Mouse (Mus musculus) G1E (cell line): ENCODE results near the gene Bcar1. TPM values are rescaled to one million over a fixed set of nuclear protein-coding genes. Genes with fewer than 3 reads are reported as not detected.

Source experiments
- ATAC-seq: 2 replicates; pipeline ENCODE4 v1.8.0; 2016; ENCODE audit warnings: mild to moderate bottlenecking; ENCODE audit not compliant: insufficient number of reproducible peaks, poor library complexity, low FRiP score, severe bottlenecking; ENCODE audit errors: extremely low read depth
- DNase-seq: peaks from one replicate; pipeline ENCODE4 v3.0.0; 2012; ENCODE audit warnings: low spot score
- H3K27me3 ChIP-seq: 2 replicates; pipeline ENCODE4 v1.6.1; 2012; ENCODE audit warnings: mild to moderate bottlenecking, low read length, inconsistent platforms; ENCODE audit not compliant: insufficient read depth
- H3K36me3 ChIP-seq: replicated peaks from 2 replicates; pipeline ENCODE3; 2012; ENCODE audit warnings: mild to moderate bottlenecking, inconsistent platforms
- H3K4me1 ChIP-seq: 2 replicates; pipeline ENCODE4 v1.6.1; 2012; ENCODE audit warnings: low read depth, low read length, inconsistent platforms, mixed read lengths; ENCODE audit not compliant: insufficient read depth
- H3K4me3 ChIP-seq: 2 replicates; pipeline ENCODE4 v1.5.1; 2012; ENCODE audit warnings: low read depth, mild to moderate bottlenecking, inconsistent platforms, low read length, moderate library complexity, mixed read lengths
- H3K9me3 ChIP-seq: replicated peaks from 2 replicates; pipeline ENCODE4 v1.6.1; 2012; ENCODE audit warnings: inconsistent platforms
- CTCF ChIP-seq: IDR thresholded peaks from 2 replicates; pipeline ENCODE4 v1.5.1; 2012; ENCODE audit warnings: low read depth, low read length, inconsistent platforms, mixed read lengths
- GATA1 ChIP-seq: IDR thresholded peaks from 2 replicates; pipeline ENCODE4 v1.6.1; 2012; ENCODE audit warnings: borderline replicate concordance, low read length, inconsistent platforms, mixed read lengths
- GATA2 ChIP-seq: IDR thresholded peaks from 2 replicates; pipeline ENCODE4 v1.6.1; 2012; ENCODE audit warnings: low read depth, low read length, inconsistent platforms, borderline replicate concordance
- POLR2AphosphoS5 ChIP-seq: IDR thresholded peaks from 2 replicates; pipeline ENCODE4 v1.6.1; 2012; ENCODE audit warnings: low read depth, low read length, inconsistent platforms; ENCODE audit not compliant: insufficient replicate concordance
- TAL1 ChIP-seq: conservative IDR thresholded peaks from 2 replicates; pipeline ENCODE4 v1.6.1; 2012; ENCODE audit warnings: low read depth, low read length, inconsistent platforms, mixed read lengths
- polyA plus RNA-seq: library from polyadenylated mRNA; stranded (reverse); fragments of >175 nt; gene quantifications from 2 replicates; pipeline ENCODE4 v1.2.3, GENCODE M21; 2012
- total RNA-seq, 2 experiments: library from RNA; stranded (forward) in 1 of 2; stranded (reverse) in 1 of 2; fragments of 200-1000 nt in 1 of 2; fragments of >200 nt in 1 of 2; fragmentation: Nextera tagmentation in 1 of 2; gene quantifications; 2 replicates each; pipeline ENCODE4 v1.2.3; 2014 to 2017

Bcar1 gene
- total and polyA plus RNA-seq, 3 experiments = 0.39 to 1.1 (median 1.0) TPM

DNA sequence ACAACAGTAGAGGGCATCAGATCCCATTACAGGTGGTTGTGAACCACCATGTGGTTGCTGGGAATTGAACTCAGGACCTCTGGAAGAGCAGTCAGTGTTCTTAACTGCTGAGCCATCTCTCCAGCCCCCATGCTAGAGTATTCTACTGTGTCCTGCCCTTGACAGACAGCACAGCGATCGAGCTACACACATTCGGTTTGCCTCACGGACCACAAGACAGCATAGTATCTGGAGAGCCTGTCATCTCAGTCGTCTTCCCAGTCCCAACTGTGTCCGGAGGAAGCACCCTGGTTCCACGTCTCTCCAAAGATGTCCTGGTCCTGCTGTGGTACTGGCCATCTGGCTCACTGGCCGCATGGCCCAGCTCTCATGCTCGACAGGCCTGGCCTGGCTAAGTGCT, 21.5 kb upstream of the Bcar1 start:
- ATAC-seq (no peak), DNase-seq (no peak)
- TF ChIP-seq POLR2AphosphoS5 (no peak), GATA1 (no peak), CTCF (no peak), GATA2 (no peak), TAL1 (no peak)
- peaks cover 58% of the 10 kb centered on the region for H3K36me3 ChIP-seq
- H3K27me3 ChIP-seq = peaks cover 3% of the 10 kb centered on the region; the same call in 1 of the 2 replicates
- H3K4me1 ChIP-seq = peaks cover 13% of the 10 kb centered on the region
- no peak overlapping the region for H3K4me3 ChIP-seq
- no peaks in the 10 kb centered on the region for H3K9me3 ChIP-seq

DNA sequence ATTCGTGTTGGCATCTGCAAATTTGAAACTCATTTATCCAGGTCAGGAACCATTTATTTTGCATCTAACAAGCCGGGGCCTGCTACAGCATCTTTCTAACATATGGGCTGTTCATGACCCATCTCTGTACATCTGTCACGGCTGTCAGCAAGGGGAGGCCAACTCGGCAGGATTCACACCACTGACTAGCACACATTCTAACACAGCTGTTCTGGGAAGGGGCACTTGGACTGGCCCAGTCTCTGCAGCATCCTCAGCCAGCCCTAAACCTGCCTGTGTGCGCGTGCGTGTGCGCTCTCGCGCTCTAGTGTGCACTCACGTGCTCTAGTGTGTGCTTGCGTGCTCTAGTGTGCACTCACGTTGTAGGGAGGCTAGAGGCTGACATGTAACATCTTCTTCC, 17.1 kb upstream of the Bcar1 start:
- no peak overlapping the region for H3K4me3 ChIP-seq
- peaks cover 14% of the 10 kb centered on the region for H3K36me3 ChIP-seq
- H3K4me1 ChIP-seq = peaks cover 3% of the 10 kb centered on the region; the same call in 1 of the 2 replicates
- no peak for TF ChIP-seq GATA2
- no peak for TF ChIP-seq GATA1
- no peak for TF ChIP-seq CTCF
- TF ChIP-seq TAL1 = no peak
- no peak for TF ChIP-seq POLR2AphosphoS5
- no peak for ATAC-seq
- H3K27me3 ChIP-seq = peaks cover 19% of the 10 kb centered on the region
- DNase-seq = no peak
- H3K9me3 ChIP-seq = no peaks in the 10 kb centered on the region

DNA sequence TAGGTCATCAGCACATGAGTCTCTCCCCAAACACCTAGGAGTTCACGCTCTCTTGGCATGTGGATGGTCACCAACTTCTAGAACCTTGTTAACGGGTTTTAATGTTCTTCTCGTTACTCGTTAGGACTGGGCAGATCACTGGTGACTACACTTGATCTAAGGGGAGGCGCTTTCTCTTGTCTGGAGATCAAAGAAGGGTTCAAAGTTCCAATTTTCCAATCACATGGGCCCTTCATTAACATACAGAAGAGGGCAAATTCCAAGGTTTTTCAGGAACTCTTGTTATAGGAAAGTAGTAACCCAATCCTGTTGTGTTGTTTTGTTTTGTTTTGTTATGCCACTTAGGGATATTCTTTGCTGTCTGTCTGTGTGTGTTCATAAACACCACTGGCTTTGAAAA, 15.2 kb upstream of the Bcar1 start:
- TF ChIP-seq CTCF (no peak), GATA2 (no peak), TAL1 (no peak), GATA1 (no peak), POLR2AphosphoS5 (no peak)
- DNase-seq (no peak), ATAC-seq (no peak)
- Histone ChIP-seq H3K27me3 (peaks cover 31% of the 10 kb centered on the region), H3K4me3 (no peak overlapping the region), H3K36me3 (peaks cover 2% of the 10 kb centered on the region), H3K9me3 (no peaks in the 10 kb centered on the region), H3K4me1 (peaks cover 3% of the 10 kb centered on the region; the same call in 1 of the 2 replicates)

DNA sequence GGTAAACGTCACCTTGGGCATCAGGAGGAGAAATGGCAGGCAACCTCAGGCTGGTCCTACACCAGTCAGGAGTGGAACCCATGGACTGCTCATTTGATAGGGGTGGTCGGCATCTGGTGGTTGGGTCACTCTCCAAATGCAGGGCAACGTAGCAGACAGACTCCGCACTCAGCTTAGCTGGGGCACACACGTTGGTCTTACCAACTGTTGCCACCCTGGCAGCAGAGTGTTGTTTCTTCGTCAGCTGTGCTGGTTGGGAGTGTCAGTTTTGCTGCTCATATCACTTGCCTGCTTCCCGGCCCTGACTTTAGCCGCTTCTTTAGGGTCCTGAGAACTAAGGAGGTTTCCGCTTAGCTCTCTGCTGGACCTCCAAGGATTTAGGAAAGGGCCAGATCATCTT, 14.0 kb upstream of the Bcar1 start:
- no peaks in the 10 kb centered on the region for H3K9me3 ChIP-seq
- ATAC-seq (no peak), DNase-seq (no peak)
- peaks cover 33% of the 10 kb centered on the region for H3K27me3 ChIP-seq
- peaks cover 3% of the 10 kb centered on the region; the same call in 1 of the 2 replicates for H3K4me1 ChIP-seq
- TF ChIP-seq TAL1 (no peak), CTCF (no peak)
- H3K36me3 ChIP-seq = no peaks in the 10 kb centered on the region
- H3K4me3 ChIP-seq = no peak overlapping the region

DNA sequence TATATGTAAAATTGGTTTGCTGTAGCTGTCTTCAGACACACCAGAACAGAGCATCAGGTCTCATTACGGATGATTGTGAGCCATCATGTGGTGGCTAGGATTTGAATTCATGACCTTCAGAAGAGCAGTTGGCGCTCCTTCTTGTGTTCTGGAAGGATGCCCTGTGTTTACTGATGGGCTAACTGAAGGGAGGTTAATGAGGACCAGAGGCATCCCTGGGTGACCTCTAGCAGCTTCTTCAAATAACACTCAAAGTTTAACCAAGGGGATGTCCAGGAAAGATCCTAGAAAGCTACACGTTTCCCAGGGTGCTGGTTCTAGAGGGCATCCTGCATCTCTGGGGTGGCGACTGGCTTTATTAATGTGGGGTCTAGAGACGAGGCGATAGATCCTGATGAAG, 11.1 kb upstream of the Bcar1 start:
- DNase-seq = no peak
- no peak overlapping the region for H3K4me3 ChIP-seq
- H3K9me3 ChIP-seq = no peaks in the 10 kb centered on the region
- no peaks in the 10 kb centered on the region for H3K4me1 ChIP-seq
- no peaks in the 10 kb centered on the region for H3K36me3 ChIP-seq
- TF ChIP-seq GATA2 (no peak), CTCF (no peak), POLR2AphosphoS5 (no peak), TAL1 (no peak), GATA1 (no peak)
- H3K27me3 ChIP-seq = peaks cover 36% of the 10 kb centered on the region
- no peak for ATAC-seq

DNA sequence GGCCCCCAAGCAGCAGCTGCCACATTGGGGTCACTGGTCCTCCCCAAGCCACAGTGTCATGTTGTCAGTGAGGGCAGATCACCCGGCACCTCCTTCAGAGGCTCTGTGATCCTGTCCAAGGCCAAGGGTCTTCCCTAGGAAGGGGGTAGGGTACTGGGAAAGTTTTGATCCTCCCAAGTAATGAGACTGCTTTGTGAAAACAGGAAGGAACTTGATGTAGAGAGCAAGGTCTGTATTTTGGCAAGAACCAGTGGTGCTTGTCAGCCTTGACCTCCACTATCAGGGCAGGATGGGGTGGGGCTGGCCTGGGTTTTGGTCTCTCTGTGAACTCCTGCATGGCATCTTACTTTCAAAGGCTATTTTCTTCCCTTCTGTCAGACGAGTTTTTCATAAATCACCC, 10.5 kb upstream of the Bcar1 start:
- Histone ChIP-seq H3K4me1 (no peaks in the 10 kb centered on the region), H3K9me3 (no peaks in the 10 kb centered on the region), H3K27me3 (peaks cover 39% of the 10 kb centered on the region), H3K4me3 (no peak overlapping the region), H3K36me3 (no peaks in the 10 kb centered on the region)
- TF ChIP-seq GATA2 (no peak), CTCF (no peak), POLR2AphosphoS5 (no peak), GATA1 (no peak), TAL1 (no peak)
- ATAC-seq (no peak), DNase-seq (no peak)

DNA sequence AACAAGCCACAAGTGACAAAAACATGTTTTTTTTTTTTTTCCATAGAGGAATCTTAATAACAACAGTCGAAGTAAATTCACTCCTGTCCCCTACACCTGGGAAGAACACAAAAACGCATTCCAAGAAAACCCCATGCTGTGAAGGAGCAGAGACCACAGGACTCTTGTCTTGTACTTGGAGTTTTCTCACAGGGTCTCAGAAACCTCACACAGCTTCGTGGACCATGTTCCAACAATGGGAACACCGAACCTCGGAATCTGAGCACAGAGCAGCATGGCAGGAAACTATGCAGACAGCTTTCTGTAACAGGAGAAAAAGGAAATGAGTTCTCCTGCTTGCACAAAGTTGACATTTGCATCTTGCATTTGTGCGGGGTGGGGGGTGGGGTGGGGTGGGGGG, 5.2 kb upstream of the Bcar1 start:
- no peaks in the 10 kb centered on the region for H3K36me3 ChIP-seq
- no peak for ATAC-seq
- H3K9me3 ChIP-seq = no peaks in the 10 kb centered on the region
- no peak for DNase-seq
- peaks cover 7% of the 10 kb centered on the region; the same call in 1 of the 2 replicates for H3K4me1 ChIP-seq
- H3K4me3 ChIP-seq = no peak overlapping the region
- H3K27me3 ChIP-seq = peaks cover 39% of the 10 kb centered on the region
- TF ChIP-seq GATA1 (no peak), POLR2AphosphoS5 (no peak), GATA2 (no peak), TAL1 (no peak)
